Mouse (Mus musculus): ENCODE results near the gene Vopp1. TPM values are rescaled to one million over a fixed set of nuclear protein-coding genes. Genes with fewer than 3 reads are reported as not detected.

Gene Vopp1
- total RNA-seq, 2 experiments from 2014 or later: 26.2 to 29.9 TPM

DNA sequence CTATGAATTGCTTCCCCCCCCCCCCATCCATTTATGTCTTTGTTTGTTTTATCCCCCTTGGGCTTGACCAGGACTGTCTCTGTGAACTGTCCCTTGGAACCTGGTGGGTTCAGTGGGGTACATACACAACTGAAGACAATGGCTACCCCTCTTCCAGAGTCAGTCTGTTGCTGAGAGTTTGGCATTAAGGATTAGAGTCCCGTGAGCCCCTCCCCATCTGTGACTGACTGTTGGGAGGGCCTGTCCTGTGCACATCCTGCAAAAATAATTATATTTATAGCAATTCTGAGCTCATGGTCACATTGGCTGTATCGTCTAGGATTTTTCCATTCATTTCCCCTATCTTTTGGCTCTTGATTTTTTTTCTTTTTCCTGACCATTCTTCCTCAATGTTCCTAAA, 121.3 kb downstream of the Vopp1 start:
- DNase-seq (ENCODE audit: low spot score in 2 of 2): no peak

DNA sequence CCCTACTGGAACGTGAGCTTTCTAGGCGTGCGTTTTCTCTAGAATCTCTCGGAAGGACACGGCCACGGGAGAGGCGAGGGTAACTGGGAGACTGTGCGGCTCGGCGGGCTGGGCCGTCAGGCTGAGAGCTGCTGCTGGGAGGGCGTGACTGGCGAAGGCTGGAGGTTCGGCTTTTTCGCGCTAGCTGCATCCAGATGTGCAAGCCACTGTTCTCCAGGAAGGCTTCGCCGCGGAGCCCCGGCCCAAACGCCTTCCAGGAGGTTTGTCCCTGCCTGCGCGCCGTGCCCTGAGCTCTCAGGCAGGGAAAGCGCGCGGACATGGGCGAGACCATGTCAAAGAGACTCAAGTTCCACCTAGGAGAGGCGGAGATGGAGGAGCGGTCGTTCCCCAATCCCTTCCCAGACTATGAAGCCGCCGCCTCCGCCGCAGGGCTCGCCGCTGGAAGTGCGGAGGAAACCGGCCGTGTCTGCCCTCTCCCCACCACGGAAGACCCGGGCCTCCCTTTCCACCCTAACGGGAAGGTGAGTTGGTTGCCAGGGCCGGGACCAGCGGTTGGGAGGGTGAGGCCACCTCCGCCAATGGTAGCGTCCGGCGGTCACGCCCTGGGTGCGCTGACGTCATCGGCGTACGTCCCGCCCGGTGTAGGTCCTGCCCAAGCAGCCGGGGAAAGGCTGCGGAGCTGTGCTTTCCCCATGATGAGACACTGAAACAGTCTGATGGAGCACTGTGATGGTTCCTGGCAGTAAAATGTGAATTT, 122.0 kb downstream of the Vopp1 start:
- DNase-seq (ENCODE audit: low spot score in 2 of 2): peak; percentile 81 to 82

DNA sequence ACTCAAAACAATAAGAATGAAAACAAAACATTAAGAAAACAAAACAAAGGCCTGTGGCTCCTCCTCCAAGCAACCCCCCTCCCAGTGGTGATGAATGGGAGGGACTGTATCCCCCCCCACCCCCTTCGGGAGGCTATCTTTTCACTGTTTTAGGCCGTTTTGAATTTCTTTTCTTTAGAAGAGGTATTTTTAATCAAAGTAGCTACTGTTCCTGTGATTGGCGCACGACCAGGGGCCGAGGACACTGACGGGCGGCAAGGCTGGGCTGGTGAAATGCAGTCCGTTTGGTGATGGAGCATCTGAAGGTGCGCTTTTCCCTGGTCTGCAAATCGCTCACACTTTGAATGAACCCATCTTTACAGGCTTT, 122.6 kb downstream of the Vopp1 start, which contains the start of gene Lancl2:
TSS of gene Lancl2 (plus strand) at position 165 of the 367 bp plus-strand sequence.
- DNase-seq (ENCODE audit: low spot score in 2 of 2): no peak

DNA sequence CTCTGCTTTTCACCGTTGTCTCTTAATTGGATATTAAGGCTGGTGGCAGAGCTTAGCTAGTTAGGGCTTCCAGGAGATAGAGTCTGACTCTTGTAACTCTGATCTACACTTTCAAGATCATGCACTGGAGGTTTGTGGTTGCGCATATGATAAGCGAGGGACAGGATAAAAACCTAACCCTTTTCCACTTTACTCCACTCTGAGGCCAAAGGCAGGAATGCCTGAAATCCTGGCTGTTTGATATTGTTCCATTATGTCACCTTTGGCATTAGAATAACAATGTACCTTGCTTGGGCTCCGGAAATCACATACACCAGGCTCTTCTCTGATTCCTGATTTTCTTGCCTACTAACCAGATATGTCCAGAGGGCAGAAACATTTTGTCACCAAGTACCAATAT, 123.3 kb downstream of the Vopp1 start:
- DNase-seq (ENCODE audit: low spot score in 2 of 2): no peak

DNA sequence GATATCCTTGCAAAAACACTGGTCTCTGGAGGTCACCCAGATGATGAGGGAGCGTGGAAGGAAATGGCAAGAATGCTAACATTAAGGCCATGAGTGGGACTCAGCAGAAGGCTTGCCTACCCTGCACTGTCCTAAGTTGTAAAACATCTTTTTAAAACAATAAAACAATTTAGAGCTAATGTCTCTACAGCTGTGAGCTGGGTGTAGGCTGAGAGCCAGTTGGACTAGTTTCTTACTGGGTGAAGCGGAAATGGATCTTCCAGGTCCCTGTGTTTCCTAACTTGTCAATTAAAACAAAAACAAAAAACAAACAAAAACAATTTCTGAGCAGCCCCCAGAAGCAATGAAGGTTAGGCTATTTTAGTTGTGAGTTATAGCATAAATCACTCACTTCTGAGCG, 131.8 kb downstream of the Vopp1 start:
- no peak for DNase-seq (ENCODE audit: low spot score in 2 of 2)

DNA sequence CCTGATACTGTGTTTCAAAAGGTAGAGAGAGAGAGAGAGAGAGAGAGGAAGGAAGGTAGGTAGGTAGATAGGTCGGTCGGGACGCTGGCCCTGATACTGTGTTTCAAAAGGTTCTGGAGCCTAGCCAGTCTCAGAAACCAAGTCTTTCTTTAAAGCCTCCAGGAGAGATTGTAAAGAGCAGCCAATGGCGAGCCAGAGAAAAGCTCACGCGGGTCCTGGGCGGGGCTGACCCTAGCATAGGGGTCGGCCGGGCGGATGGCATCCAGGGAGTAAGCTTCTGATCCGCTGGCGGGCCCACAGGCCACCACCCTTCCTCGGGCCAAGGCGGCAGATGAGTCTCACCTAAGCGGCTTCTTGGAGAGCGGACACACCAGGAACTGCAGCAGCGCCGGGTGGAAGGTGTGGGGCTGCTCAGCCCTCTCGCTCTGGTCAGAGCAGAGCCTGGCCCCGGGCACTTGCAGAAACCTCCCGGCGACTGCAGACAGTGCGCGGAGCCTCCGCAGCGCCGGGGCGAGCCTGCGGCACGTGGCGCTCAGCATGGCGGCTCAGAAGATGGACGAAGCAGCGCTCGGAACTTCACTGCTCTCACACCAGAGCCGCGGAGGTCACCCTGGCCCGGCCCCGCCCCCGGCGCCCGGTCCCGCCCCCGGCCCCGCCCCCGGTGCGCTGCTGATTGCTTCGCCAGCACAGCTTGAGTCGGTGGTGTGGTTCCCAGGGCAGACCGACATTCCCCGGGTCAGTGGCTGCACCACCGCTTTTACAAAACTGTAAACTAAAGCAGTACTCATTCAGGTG, 133.3 kb downstream of the Vopp1 start, which contains the start of gene Pyurf:
TSS of gene Pyurf (minus strand) at position 612 of the 795 bp plus-strand sequence.
- DNase-seq (ENCODE audit: low spot score in 2 of 2): peak; percentile 71 to 75

DNA sequence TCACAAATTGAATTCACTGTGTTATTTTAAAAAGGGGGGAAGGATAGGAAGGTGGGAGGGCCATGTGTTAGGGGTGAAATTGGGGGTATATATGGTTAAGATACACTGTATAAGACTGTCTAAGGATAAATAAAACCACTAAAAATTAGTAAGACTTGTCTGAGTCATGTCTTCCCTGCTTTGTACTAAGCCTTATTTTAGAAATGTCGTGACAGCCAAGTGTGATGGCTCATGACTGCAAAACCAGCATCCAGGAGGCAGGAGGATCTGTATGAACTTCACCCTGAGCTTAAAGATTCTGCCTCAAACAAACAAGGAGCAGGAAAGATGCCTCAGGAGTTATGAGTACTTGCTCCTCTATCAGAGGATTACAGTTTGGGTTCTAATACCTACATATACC, 140.8 kb downstream of the Vopp1 start:
- no peak for DNase-seq (ENCODE audit: low spot score in 2 of 2)

Other genes starting within 250 kb of the Vopp1 start
- 10 to 100 TPM; 11.6 to 16.5 TPM for gene Herc6, start 244.2 kb downstream of the Vopp1 start, total RNA-seq (2021)
- 10 to 100 TPM; 13.8 to 14.5 TPM for gene Pyurf, start 133.1 kb downstream of the Vopp1 start, total RNA-seq (2021)
- gene Lancl2, start 122.6 kb downstream of the Vopp1 start, total RNA-seq (2021): 10 to 100 TPM; 28.9 to 29.4 TPM
- not detected for gene Vmn1r21, start 25.2 kb upstream of the Vopp1 start, total RNA-seq (2021)
- gene Vmn1r22, start 82.9 kb upstream of the Vopp1 start, total RNA-seq (2021): not detected
- not detected for gene Vmn1r23, start 101.7 kb upstream of the Vopp1 start, total RNA-seq (2021)
- not detected for gene Vmn1r24, start 136.3 kb upstream of the Vopp1 start, total RNA-seq (2021)
- gene Vmn1r25, start 155.7 kb upstream of the Vopp1 start, total RNA-seq (2021): not detected
- gene Vmn1r26, start 190.0 kb upstream of the Vopp1 start, total RNA-seq (2021): not detected

Measured in adrenal gland, postnatal 4 days (tissue).